Mouse (Mus musculus) limb, embryonic 14.5 days (tissue): Measurements from ENCODE around the gene Gstt3. TPM values are rescaled to one million over a fixed set of nuclear protein-coding genes. Genes with fewer than 3 reads are reported as not detected.

Experiments used
- ATAC-seq: fragments of 200-750 bp; cut with Nextera tagmentation; 2 replicates; pipeline ENCODE4 v1.8.0; 2017; ENCODE audit warnings: low read depth, moderate number of reproducible peaks, moderate TSS enrichment; ENCODE audit not compliant: low FRiP score
- DNase-seq: peaks from one replicate; pipeline ENCODE4 v3.0.0-alpha.2; 2015; ENCODE audit warnings: low spot score
- H3K27ac ChIP-seq: fragments of 300-500 bp; sonication (generic); replicated peaks from 2 replicates; pipeline ENCODE4 v1.5.1; 2014; ENCODE audit warnings: low read depth, mild to moderate bottlenecking, low read length, moderate library complexity, mixed read lengths
- H3K27me3 ChIP-seq: fragments of 300-500 bp; sonication (generic); 2 replicates; pipeline ENCODE4 v1.6.1; 2014; ENCODE audit warnings: low read length, mixed read lengths; ENCODE audit not compliant: control insufficient read depth, insufficient read depth
- H3K36me3 ChIP-seq: fragments of 300-500 bp; sonication (generic); 2 replicates; pipeline ENCODE4 v1.6.1; 2014; ENCODE audit warnings: mild to moderate bottlenecking, low read length, moderate library complexity, mixed read lengths; ENCODE audit not compliant: control insufficient read depth, insufficient read depth
- H3K4me1 ChIP-seq: fragments of 300-500 bp; sonication (generic); 2 replicates; pipeline ENCODE4 v1.6.1; 2014; ENCODE audit warnings: antibody characterized with exemption, low read length, mixed read lengths; ENCODE audit not compliant: control insufficient read depth, insufficient read depth
- H3K4me2 ChIP-seq: fragments of 300-500 bp; sonication (generic); replicated peaks from 2 replicates; pipeline ENCODE4 v1.6.1; 2014; ENCODE audit warnings: low read depth, mild to moderate bottlenecking, low read length, moderate library complexity; ENCODE audit not compliant: severe bottlenecking
- H3K4me3 ChIP-seq: fragments of 300-500 bp; sonication (generic); replicated peaks from 2 replicates; pipeline ENCODE4 v1.5.1; 2014; ENCODE audit warnings: low read length
- H3K9ac ChIP-seq: fragments of 300-500 bp; sonication (generic); 2 replicates; pipeline ENCODE4 v1.6.1; 2014; ENCODE audit warnings: mild to moderate bottlenecking, low read depth, low read length, moderate library complexity; ENCODE audit not compliant: severe bottlenecking
- H3K9me3 ChIP-seq: fragments of 300-500 bp; sonication (generic); 2 replicates; pipeline ENCODE4 v1.6.1; 2016; ENCODE audit warnings: low read length; ENCODE audit not compliant: control insufficient read depth
- POLR2A ChIP-seq: fragments of 200-500 bp; IDR thresholded peaks from 2 replicates; pipeline ENCODE4 v1.8.0; 2012; ENCODE audit warnings: inconsistent platforms, mild to moderate bottlenecking, moderate library complexity, borderline replicate concordance; ENCODE audit not compliant: insufficient read depth, insufficient read length; ENCODE audit errors: extremely low read depth
- WGBS: fragments of 180-500 bp; shearing (Covaris S2); extraction: QIAGEN DNeasy Blood & Tissue Kit; methylation state at CpG from one replicate; pipeline ENCODE4 v1.1.7; 2014; 5-methylcytosine and 5-hydroxymethylcytosine counted together
- polyA plus RNA-seq, 2 experiments: library from polyadenylated mRNA; depleted of rRNA in 1 of 2; stranded (reverse) in 1 of 2; unstranded in 1 of 2; fragments of >200 nt; fragmentation: Nextera tagmentation in 1 of 2; extraction: Ambion mirVana in 1 of 2; gene quantifications; 2 replicates each; pipeline versions ENCODE4 v1.2.1 to v1.2.3; 2012 to 2014

Gstt3 gene
- polyA plus RNA-seq, 2 experiments, result 24.0 to 38.5 TPM

- Histone ChIP-seq H3K27me3 (no peaks in the 10 kb centered on the region), H3K36me3 (peaks cover 50% of the 10 kb centered on the region), H3K27ac (no peak overlapping the region), H3K4me2 (no peak overlapping the region), H3K4me1 (no peaks in the 10 kb centered on the region), H3K4me3 (no peak overlapping the region), H3K9ac (no peak overlapping the region), H3K9me3 (no peaks in the 10 kb centered on the region)
- no peak for TF ChIP-seq POLR2A
- WGBS, result 90% methylated on average over 11 of the region's 11 CpGs
- ATAC-seq (no peak), DNase-seq (no peak)
Measured at GRCm38 (mm10) chr10:75756719-75757118, 24.5 kb downstream of the Gstt3 start.

GRCm38 (mm10) chr10:75744017-75744416 lies 37.2 kb downstream of the Gstt3 start:
- WGBS, result 42% methylated on average over 3 of the region's 3 CpGs
- peak; percentile 89 for ATAC-seq
- Histone ChIP-seq H3K36me3 (peaks cover 80% of the 10 kb centered on the region), H3K4me2 (no peak overlapping the region), H3K9ac (no peak overlapping the region), H3K4me1 (no peaks in the 10 kb centered on the region), H3K9me3 (no peaks in the 10 kb centered on the region), H3K27ac (no peak overlapping the region), H3K4me3 (no peak overlapping the region), H3K27me3 (no peaks in the 10 kb centered on the region)
- no peak for TF ChIP-seq POLR2A
- DNase-seq, result peak; percentile 90

- ATAC-seq (no peak), DNase-seq (no peak)
- H3K9ac ChIP-seq, result no peak overlapping the region
- H3K9me3 ChIP-seq, result no peaks in the 10 kb centered on the region
- H3K4me2 ChIP-seq, result no peak overlapping the region
- 89% methylated on average over 12 of the region's 12 CpGs for WGBS
- no peak overlapping the region for H3K4me3 ChIP-seq
- no peak for TF ChIP-seq POLR2A
- peaks cover 83% of the 10 kb centered on the region for H3K36me3 ChIP-seq
- no peaks in the 10 kb centered on the region for H3K4me1 ChIP-seq
- H3K27ac ChIP-seq, result no peak overlapping the region
- H3K27me3 ChIP-seq, result no peaks in the 10 kb centered on the region
Measured at GRCm38 (mm10) chr10:75743369-75743768, 37.8 kb downstream of the Gstt3 start.

- no peaks in the 10 kb centered on the region for H3K9me3 ChIP-seq
- no peak for TF ChIP-seq POLR2A
- H3K4me2 ChIP-seq, result no peak overlapping the region
- 88% methylated on average over 3 of the region's 3 CpGs for WGBS
- H3K9ac ChIP-seq, result no peak overlapping the region
- H3K4me1 ChIP-seq, result no peaks in the 10 kb centered on the region
- peaks cover 82% of the 10 kb centered on the region for H3K36me3 ChIP-seq
- no peak overlapping the region for H3K4me3 ChIP-seq
- no peaks in the 10 kb centered on the region for H3K27me3 ChIP-seq
- ATAC-seq (no peak), DNase-seq (no peak)
- no peak overlapping the region for H3K27ac ChIP-seq
Measured at GRCm38 (mm10) chr10:75740866-75741265, 40.3 kb downstream of the Gstt3 start.

GRCm38 (mm10) chr10:75725449-75725848 lies 55.8 kb downstream of the Gstt3 start:
- TF ChIP-seq POLR2A, result no peak
- Histone ChIP-seq H3K27me3 (no peaks in the 10 kb centered on the region), H3K4me1 (no peaks in the 10 kb centered on the region), H3K9me3 (no peaks in the 10 kb centered on the region), H3K9ac (no peak overlapping the region), H3K36me3 (peaks cover 78% of the 10 kb centered on the region), H3K27ac (no peak overlapping the region), H3K4me3 (no peak overlapping the region), H3K4me2 (no peak overlapping the region)
- 96% methylated on average over 7 of the region's 7 CpGs for WGBS
- DNase-seq, result no peak
- no peak for ATAC-seq

Other genes with a start within 250 kb of the Gstt3 start
- 3.2 and 3.3 TPM in 2 replicates for gene Lrrc75b, start 221.1 kb downstream of the Gstt3 start, polyA plus RNA-seq (2012; rRNA removed)
- 2.5 and 3.2 TPM in 2 replicates for gene Lrrc75b, start 221.1 kb downstream of the Gstt3 start, polyA plus RNA-seq (2014; fragmentation: Nextera tagmentation; extraction: Ambion mirVana)
- 1.3 TPM in 2 replicates for gene Ggt1, start 219.8 kb downstream of the Gstt3 start, polyA plus RNA-seq (2012; rRNA removed)
- gene Ggt1, start 219.8 kb downstream of the Gstt3 start, polyA plus RNA-seq (2014; fragmentation: Nextera tagmentation; extraction: Ambion mirVana), result 0.34 and 1.1 TPM in 2 replicates
- gene Ggt5, start 192.1 kb downstream of the Gstt3 start, polyA plus RNA-seq (2012; rRNA removed), result 7.5 and 9.2 TPM in 2 replicates
- 1.1 and 1.4 TPM in 2 replicates for gene Ggt5, start 192.1 kb downstream of the Gstt3 start, polyA plus RNA-seq (2014; fragmentation: Nextera tagmentation; extraction: Ambion mirVana)
- gene Susd2, start 137.4 kb downstream of the Gstt3 start, polyA plus RNA-seq (2012; rRNA removed), result 5.3 and 5.9 TPM in 2 replicates
- 5.2 and 6.3 TPM in 2 replicates for gene Susd2, start 137.4 kb downstream of the Gstt3 start, polyA plus RNA-seq (2014; fragmentation: Nextera tagmentation; extraction: Ambion mirVana)
- 42.6 and 51.6 TPM in 2 replicates for gene Cabin1, start 17.1 kb downstream of the Gstt3 start, polyA plus RNA-seq (2012; rRNA removed)
- 32.3 and 33.4 TPM in 2 replicates for gene Cabin1, start 17.1 kb downstream of the Gstt3 start, polyA plus RNA-seq (2014; fragmentation: Nextera tagmentation; extraction: Ambion mirVana)
- gene Ddt, start 8.0 kb downstream of the Gstt3 start, polyA plus RNA-seq (2012; rRNA removed), result 53.7 and 74.9 TPM in 2 replicates
- gene Ddt, start 8.0 kb downstream of the Gstt3 start, polyA plus RNA-seq (2014; fragmentation: Nextera tagmentation; extraction: Ambion mirVana), result 70.3 and 78.2 TPM in 2 replicates
- gene Gm20441, start 460 bp downstream of the Gstt3 start, polyA plus RNA-seq (2012; rRNA removed), result 0.38 and 0.49 TPM in 2 replicates
- 1.0 TPM in 1 of 2 replicates, not detected in the other for gene Gm20441, start 460 bp downstream of the Gstt3 start, polyA plus RNA-seq (2014; fragmentation: Nextera tagmentation; extraction: Ambion mirVana)
- 27.0 and 30.0 TPM in 2 replicates for gene Gstt1, start 17.2 kb upstream of the Gstt3 start, polyA plus RNA-seq (2012; rRNA removed)
- gene Gstt1, start 17.2 kb upstream of the Gstt3 start, polyA plus RNA-seq (2014; fragmentation: Nextera tagmentation; extraction: Ambion mirVana), result 22.3 and 25.7 TPM in 2 replicates
- gene Gstt4, start 41.1 kb upstream of the Gstt3 start, polyA plus RNA-seq (2012; rRNA removed), result 0.08 TPM in 1 of 2 replicates, not detected in the other
- gene Gstt4, start 41.1 kb upstream of the Gstt3 start, polyA plus RNA-seq (2014; fragmentation: Nextera tagmentation; extraction: Ambion mirVana), result not detected in 2 replicates
- 24.8 and 28.7 TPM in 2 replicates for gene Gstt2, start 56.0 kb upstream of the Gstt3 start, polyA plus RNA-seq (2012; rRNA removed)
- gene Gstt2, start 56.0 kb upstream of the Gstt3 start, polyA plus RNA-seq (2014; fragmentation: Nextera tagmentation; extraction: Ambion mirVana), result 12.3 and 17.5 TPM in 2 replicates
- 1,684 and 2,799 TPM in 2 replicates for gene Mif, start 78.8 kb upstream of the Gstt3 start, polyA plus RNA-seq (2012; rRNA removed)
- gene Mif, start 78.8 kb upstream of the Gstt3 start, polyA plus RNA-seq (2014; fragmentation: Nextera tagmentation; extraction: Ambion mirVana), result 1,598 and 1,615 TPM in 2 replicates
- gene Derl3, start 112.0 kb upstream of the Gstt3 start, polyA plus RNA-seq (2012; rRNA removed), result 6.7 and 9.0 TPM in 2 replicates
- gene Derl3, start 112.0 kb upstream of the Gstt3 start, polyA plus RNA-seq (2014; fragmentation: Nextera tagmentation; extraction: Ambion mirVana), result 2.2 and 3.0 TPM in 2 replicates
- gene Smarcb1, start 140.2 kb upstream of the Gstt3 start, polyA plus RNA-seq (2012; rRNA removed), result 116 and 120 TPM in 2 replicates
- 177 and 193 TPM in 2 replicates for gene Smarcb1, start 140.2 kb upstream of the Gstt3 start, polyA plus RNA-seq (2014; fragmentation: Nextera tagmentation; extraction: Ambion mirVana)
- gene Chchd10, start 151.7 kb upstream of the Gstt3 start, polyA plus RNA-seq (2012; rRNA removed), result 11.7 and 13.6 TPM in 2 replicates
- 16.2 and 24.8 TPM in 2 replicates for gene Chchd10, start 151.7 kb upstream of the Gstt3 start, polyA plus RNA-seq (2014; fragmentation: Nextera tagmentation; extraction: Ambion mirVana)
- gene Mmp11, start 155.1 kb upstream of the Gstt3 start, polyA plus RNA-seq (2012; rRNA removed), result 240 and 307 TPM in 2 replicates
- gene Mmp11, start 155.1 kb upstream of the Gstt3 start, polyA plus RNA-seq (2014; fragmentation: Nextera tagmentation; extraction: Ambion mirVana), result 213 and 279 TPM in 2 replicates
- gene Gm867, start 159.3 kb upstream of the Gstt3 start, polyA plus RNA-seq (2012; rRNA removed), result 0.16 TPM in 1 of 2 replicates, not detected in the other
- 0.33 TPM in 1 of 2 replicates, not detected in the other for gene Gm867, start 159.3 kb upstream of the Gstt3 start, polyA plus RNA-seq (2014; fragmentation: Nextera tagmentation; extraction: Ambion mirVana)
- 0.15 and 0.22 TPM in 2 replicates for gene Vpreb3, start 161.6 kb upstream of the Gstt3 start, polyA plus RNA-seq (2012; rRNA removed)
- 0.35 and 0.76 TPM in 2 replicates for gene Vpreb3, start 161.6 kb upstream of the Gstt3 start, polyA plus RNA-seq (2014; fragmentation: Nextera tagmentation; extraction: Ambion mirVana)
- gene Gm5134, start 173.1 kb upstream of the Gstt3 start, polyA plus RNA-seq (2012; rRNA removed), result 0.04 and 0.09 TPM in 2 replicates
- gene Gm5134, start 173.1 kb upstream of the Gstt3 start, polyA plus RNA-seq (2014; fragmentation: Nextera tagmentation; extraction: Ambion mirVana), result 0.10 TPM in 1 of 2 replicates, not detected in the other